Mouse (Mus musculus): Measurements from ENCODE around the gene Cuedc2.

Cuedc2 gene

DNA sequence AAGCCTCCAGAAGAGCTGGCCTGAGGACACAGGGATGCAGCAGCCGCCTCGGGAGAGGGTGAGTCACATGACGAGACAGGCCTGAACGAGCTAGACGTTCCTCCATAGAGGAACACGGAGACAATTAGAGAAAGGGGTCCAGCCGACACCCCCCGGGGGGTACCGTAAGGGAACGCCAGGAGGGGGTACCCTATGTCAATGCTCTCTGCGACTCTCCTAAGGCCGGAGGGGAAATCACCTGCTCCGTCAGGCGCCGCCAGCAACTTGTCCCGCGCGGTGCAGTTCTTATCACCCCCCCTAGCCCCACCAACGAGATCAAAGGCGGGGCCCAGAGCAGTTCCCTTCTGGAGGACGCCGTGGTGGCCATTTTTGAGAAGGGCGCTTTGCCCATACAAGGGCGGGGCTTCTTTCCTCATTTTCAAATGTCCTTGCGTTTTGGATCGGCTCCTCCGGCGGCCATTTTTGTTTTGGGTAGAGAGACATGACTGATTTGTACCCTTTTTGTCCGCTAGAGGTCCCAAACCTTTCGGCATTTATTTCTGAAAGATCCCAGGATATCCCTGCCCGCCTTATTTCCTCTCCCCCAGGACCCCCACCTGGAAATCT lies at the start of gene Cuedc2:
Gene Cuedc2, minus strand, starts transcription at position 372 of the 606 bp plus-strand sequence.
- DNase-seq (ENCODE audit: low spot score) = peak; percentile 97

DNA sequence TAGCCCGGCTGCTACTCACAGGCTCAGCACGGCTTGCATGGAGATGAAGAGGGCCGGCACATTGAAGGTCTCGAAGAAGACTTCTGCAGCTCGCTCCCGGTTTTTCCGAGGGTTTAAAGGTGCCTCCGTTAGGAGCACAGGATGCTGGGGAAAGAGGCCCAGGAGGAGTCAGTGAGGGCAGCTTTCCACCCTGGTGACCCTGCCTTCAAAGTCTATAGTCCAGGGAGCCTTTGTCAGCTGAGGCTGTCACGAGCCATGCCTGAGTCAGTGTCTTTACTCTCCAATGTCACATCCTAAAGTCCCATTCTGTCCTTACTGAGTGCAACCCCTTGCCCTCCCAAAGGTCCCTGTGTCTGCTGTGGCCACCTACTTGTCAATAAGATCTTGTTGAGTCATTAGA lies 43.8 kb upstream of the Cuedc2 start:
- DNase-seq (ENCODE audit: low spot score) = no peak

DNA sequence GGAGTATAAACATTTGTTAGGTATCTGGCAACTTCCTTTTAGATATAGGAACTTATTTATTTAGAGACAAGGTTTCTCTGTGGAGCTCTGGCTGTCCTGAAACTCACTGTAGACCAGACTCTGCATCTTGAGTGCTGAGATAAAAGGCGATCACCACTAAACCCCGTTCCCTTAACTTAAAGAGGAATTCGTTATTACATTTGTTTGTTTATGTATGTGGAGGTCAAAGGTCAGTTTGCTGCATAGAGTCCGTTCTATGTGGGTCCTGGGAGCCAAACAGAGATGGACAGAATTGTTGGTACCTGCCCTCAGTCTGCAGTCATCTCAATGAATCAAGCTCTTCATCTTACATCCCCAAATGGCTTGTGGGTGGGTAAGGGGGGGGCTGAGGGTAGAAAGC lies 37.4 kb upstream of the Cuedc2 start:
- no peak for DNase-seq (ENCODE audit: low spot score)

DNA sequence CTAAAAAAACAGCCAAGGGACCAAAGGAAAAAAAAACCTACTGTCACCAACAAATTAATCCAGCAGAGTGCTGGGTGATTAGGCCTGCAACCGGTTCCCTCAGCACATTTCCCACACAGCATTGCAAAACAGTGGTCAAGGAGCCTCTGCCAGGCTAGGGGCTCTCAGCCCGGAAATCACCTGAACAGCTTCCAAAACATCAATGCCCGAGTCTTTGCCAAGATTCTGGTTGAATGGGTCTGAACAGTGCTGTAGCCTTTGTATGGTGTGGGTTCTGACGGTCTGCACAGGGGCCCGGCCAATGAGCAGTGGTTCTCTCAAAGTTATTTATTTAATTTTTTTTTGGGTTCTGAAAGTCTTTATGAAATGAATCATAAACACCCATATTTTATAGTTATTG lies 37.0 kb upstream of the Cuedc2 start:
- DNase-seq (ENCODE audit: low spot score) = no peak

DNA sequence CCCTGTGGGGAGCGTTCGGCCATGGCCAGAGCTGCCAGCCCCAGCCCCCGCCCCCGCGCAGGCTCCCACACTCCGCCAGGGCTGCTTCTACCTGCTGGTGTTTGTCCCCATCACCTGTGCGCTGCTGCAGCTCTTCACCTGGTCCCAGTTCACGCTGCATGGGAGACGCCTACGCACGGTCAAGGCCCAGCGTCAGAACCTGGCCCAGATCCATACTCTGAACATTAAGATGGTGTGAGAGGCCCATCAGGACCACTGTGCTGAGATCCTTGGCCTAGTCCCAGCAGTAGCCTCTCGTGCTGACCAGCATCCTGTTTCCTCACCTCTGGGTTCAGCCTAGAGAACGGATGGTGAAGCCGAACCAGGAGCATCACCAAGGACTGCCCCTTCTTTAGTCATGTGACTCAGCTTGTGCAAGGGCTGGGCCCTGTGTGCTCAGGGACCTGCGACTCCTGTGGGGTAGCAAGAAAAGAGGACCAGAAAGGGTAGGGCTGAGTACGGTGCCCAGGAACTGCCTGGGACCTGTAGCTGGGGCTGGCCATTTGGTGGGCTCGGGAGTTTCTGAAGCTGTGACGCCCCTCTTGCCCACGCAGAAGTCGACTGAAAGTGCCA lies 36.1 kb upstream of the Cuedc2 start:
- DNase-seq (ENCODE audit: low spot score) = no peak

DNA sequence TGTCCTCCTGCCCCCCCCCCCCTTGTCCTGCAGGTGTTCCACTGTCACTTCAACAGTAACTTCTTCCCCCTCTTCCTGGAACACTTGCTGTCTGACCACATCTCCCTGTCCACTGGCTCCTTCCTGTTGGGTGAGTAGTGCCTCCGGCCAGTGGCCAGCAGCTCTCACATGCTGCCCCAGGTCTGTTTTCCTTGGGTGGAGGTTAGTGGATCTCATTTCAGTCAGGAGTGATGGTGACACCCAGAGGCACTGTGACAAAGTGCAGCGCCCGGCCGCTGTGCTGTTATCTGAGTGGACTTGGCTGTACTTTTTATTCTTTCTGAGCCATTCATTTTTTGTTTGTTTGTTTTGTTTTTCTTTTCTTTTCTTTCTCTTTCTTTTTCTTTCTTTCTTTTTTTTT lies 30.7 kb upstream of the Cuedc2 start:
- peak; percentile 68 for DNase-seq (ENCODE audit: low spot score)

DNA sequence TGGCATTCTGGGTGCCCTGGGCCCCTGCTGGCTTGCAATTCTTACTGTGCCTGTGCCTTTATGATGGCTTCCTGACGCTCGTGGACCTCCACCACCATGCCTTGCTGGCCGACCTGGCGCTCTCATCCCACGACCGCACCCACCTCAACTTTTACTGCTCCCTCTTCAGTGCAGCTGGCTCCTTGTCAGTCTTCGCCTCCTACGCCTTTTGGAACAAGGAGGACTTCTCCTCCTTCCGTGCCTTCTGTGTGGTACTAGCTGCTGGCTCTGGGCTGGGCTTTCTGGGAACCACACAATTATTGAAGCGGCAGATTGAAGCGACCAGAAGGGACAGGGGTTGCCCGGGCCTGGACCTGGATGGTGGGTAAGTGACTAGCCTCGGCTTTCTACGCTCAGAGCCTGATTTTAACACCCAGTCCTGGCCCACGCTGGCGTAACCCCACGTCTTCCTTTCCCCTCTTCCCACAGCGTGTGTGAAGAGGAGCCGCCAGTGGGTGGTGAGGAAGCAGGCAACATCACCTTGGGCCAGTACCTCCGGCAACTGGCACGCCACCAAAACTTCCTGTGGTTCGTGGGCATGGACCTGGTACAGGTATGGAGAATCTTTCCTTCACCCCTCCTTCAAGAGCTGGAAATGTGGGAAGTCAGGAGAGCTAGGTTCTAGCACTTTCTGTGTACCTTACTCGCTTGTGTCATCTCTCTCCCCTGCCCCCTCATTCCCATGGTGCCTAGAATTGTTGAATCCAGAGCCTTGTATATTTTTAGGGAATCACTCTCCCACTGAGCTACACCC lies 29.5 kb upstream of the Cuedc2 start:
- no peak for DNase-seq (ENCODE audit: low spot score)

DNA sequence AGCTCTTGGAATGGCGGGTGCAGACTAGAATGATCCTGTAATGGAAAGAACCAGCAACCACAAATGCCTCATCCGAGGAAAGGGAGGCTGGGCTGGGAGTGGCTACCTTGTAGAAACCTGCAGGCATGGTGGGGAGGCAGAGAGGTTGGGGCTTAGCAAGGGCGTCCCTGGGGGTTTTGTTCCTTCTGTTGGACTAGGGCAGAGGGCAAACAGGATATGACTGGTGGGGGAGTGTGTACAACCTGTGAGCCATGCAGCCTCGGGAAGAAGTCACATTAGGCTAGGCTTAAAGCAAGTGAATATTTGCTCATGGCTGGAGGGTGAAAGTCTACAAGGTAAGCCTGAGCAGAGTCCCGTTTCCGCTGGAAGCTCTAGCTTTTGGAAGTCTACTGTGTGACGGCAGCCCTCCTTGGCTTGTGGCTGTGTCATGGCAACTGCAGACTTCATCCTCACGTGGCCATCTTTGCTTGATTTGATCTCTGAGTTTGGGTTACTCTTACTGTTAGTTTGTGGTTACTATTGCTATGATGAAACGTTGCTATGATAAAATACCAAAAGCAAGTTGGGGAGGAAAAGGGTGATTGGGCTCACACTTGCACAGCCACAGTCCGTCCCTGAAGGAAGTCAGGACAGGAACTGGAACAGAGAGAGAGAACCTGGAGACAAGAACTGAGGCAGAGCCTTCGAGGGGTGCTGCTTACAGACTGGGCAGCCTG lies 24.9 kb upstream of the Cuedc2 start:
- DNase-seq (ENCODE audit: low spot score) = no peak

DNA sequence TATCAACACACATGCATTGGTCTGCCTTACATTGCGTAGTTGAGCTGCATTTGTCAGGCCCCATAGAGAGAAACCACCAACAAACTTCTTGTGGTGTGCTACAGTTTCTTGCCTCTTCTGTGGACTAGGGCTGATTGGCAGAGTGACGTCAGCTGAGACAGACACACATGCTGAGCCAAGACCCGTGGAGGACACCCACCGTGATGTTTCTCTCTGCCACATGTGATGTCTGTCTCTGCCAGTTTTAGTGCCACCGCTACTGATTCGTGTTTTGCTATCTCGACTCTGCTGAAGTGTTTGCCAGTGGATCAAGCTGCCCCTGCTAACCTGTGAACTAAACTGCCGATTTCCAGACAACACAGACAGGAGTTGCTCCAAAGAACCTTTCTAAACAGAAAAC lies 23.6 kb upstream of the Cuedc2 start:
- DNase-seq (ENCODE audit: low spot score) = no peak

DNA sequence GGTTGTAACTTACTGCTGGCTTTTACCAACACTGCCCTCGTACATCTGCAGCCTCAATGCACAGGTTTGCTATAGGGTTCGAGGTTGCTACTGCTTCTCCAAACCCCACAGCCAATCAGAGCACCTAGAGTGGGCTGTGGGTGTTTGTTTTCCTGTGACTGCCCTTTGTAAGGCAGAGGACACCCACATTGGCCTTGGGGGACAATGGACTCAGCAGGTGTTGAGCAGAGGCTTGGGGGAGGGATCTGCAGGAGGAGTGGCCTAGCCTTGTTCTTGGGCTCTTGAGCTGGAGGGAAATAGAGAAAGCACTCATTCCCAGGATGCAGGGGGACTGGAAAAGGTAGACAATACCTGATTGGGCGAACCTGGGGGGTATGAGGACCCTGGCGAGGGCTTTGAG lies 19.9 kb upstream of the Cuedc2 start:
- no peak for DNase-seq (ENCODE audit: low spot score)

DNA sequence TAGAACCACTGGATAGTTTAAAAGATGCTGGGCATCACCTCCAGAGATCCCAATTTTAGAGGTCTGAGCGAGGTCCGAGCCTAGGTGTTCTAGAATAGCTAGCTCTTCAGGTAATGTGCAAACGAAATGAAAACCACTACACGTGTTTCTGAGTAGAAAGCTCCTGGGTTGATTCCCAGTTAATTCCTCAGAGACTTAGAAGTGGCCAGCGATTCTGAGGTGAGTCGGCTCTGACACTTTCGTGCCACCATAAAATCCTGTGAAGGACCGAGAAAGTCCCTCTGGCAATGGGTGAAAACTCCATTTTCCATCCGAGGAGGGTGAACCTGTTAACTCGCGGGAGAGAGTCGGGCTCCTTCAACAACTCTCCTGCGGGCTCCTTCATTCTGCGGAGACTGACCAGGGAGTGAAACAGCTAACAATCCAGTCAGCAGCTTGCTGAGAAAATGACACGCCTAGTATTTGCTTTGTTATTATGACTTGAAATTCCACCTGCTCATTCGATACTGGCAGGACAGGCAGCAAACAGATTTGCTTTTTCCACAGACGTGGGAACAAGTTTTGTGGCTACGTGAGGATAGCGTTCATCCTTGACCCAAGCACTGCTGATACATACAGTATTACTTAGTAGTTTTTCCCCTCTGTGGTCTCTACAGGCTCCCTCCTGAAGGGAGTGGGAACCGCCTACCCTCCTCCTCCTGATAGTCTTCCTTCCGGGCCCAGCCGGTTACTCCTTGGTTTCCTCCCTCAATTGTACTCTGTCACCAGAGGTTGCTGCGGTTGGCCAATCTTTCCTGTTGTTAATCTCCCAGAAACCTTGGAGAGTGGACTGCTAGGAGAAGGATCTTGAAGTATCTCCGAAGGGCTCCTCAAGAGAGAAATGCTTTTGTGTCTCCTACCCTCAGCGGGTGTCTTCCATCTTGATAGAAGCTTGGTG lies 19.1 kb upstream of the Cuedc2 start:
- no peak for DNase-seq (ENCODE audit: low spot score)

DNA sequence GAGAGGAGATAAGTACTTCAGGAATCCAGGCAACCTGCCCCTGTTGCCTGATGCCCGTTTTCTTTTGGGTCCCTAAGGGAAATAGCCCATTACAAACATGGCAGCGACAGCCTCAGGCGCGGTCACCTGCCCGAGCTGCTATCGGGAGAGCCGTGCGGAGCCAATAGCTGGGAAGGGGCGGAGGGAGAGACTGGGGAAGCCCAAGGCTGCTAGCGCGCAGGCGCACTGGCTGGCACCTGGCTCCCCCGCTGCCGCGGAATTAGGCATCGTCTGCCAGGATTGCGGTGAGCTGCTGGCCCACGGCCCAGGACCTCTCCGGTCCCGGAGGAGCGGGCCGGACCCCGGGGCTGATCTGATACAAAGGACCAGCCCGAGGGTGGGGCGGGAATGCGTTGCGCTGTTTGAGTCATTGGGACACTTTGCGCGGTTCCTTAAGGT lies 18.2 kb upstream of the Cuedc2 start:
- DNase-seq (ENCODE audit: low spot score) = peak; percentile 89

DNA sequence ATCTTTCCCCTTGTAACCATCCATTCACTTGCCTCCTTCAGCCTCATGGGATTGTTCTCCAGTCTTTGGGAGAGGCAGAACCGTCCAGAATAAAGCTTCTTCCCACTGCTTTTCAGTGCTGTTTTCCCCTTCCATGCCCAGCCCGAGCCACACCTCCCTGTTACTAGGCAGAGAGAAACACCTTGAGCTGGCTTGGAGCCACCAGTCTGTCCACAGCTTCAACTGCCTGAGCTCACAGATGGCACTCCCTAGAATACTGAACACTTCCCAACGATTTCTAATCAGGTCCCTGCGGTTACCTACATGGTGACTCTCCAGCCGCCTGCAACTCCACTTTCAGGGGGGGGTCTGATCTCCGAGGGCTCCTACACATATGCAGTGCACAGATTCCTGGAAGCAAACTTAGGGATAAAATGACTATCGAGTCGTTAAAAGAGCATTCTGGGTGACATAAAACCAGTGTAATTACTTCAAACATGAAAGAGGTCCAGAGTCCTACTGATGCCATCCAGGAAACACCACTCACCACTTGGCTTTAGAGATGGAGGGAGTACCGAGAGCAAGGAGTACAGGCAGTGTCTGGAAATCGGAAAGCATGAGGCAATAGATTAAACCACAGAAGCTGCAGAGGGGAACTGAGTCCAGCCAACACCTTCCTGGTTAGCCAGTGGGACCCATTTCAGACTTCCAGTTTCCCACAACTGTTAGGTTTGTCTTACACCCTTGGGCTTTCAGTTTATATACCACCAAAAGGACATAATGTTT lies 11.8 kb upstream of the Cuedc2 start, which contains the start of gene 2310034G01Rik:
Gene 2310034G01Rik, minus strand, starts transcription at position 135 of the 765 bp plus-strand sequence.
- DNase-seq (ENCODE audit: low spot score) = no peak

DNA sequence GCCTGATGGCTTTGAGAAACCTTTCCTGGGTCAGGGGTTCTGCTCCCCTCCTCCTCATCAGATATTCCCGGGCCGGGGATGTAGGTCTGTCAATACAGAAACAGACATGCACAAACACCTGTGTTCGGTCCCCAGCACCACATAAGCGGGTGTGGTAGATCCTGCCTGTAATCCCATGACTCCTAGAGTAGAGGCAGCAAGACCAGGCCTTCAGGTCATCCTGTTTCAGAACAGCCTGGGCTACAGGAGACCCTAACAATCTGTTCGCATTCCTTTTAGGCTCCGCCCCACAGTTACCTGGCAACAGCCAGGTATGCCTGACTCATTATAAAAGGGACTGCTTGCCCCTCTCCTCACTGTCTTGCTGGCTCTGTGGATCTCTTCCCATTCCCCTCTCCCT lies 11.0 kb upstream of the Cuedc2 start:
- DNase-seq (ENCODE audit: low spot score) = no peak

DNA sequence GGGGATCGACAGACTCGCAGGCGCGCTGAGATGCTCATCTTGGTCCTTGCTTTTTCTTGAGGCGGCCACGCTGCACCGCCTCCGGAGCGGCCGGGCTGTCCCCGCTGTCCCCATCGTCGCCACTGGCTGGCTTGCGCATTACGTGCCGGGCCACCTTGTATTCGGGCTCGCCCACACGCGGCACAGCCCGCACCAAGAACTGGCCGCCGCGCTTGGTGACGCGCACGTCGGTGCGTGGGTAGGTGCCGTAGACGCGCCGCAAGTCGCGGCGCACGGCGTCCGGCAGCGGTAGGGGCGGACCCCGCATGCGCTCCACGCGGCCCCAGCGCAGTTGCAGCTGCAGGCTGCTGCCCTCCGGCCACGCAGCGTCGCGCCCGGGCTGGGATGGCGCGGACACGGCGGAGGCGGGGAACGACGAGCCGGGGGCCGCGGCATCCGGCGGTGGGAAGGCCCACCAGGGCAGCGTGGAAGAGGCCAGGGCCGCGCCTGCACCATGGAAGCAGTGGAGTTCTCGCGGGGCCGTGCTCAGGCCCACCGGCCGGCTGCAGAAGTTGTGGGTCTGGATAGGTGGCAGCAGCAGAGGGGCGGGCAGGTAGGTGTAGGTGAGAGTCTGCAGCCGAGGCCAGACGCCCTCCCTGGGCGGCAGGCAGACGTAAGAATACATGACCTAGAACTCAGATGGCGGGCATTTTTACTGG lies 10.4 kb upstream of the Cuedc2 start:
- DNase-seq (ENCODE audit: low spot score) = peak; percentile 81

DNA sequence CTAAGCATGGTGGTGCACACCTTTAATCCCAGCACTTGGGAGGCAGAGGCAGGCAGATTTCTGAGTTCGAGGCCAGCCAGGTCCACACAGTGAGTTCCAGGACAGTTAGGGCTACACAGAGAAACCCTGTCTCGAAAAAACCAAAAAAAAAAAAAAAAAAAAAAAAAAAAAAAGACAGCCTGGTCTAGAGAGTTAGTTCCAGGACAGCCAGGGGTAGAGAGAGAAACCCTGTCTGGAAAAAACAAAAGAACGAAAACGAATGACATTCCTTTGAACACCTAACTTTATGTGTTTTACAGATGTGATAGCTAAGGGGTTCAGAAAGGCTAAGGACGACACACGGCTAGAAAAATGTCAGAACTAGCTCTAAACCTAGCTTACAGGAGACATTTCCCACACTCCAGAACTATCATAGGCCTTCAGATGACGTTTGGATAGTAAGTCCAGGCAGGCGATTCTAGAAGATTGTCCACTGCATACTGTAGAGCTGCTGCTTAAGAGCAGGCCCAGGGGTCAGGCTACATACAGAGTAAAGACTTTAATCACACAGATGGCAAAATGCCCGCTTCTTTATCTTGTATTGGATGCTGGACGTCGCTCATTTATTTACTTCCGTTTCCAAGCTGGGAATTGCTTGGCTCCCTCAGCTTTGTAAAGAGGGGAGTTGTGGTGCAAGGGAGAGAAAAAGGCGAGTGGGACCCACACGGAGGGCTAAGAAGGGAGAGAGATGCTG lies 9.6 kb upstream of the Cuedc2 start:
- no peak for DNase-seq (ENCODE audit: low spot score)

DNA sequence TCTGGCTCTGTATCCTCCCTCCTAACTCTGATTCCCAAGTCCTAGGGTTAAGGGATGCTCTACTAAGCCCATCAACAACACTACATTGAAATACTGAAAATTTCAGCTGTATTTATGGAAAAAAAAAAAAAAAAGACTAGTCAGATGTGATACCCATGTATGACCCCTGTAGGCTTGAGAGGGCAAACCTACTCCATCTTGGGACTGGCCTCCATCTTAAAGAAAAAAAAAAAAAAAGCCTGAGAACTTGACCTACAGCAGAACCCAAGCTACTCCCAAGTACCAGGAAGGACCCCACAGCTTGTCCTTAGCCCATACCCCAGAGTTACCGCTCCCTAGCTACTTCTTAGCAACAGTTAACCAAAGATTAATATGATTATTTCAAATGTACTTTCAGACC lies 8.6 kb upstream of the Cuedc2 start:
- no peak for DNase-seq (ENCODE audit: low spot score)

DNA sequence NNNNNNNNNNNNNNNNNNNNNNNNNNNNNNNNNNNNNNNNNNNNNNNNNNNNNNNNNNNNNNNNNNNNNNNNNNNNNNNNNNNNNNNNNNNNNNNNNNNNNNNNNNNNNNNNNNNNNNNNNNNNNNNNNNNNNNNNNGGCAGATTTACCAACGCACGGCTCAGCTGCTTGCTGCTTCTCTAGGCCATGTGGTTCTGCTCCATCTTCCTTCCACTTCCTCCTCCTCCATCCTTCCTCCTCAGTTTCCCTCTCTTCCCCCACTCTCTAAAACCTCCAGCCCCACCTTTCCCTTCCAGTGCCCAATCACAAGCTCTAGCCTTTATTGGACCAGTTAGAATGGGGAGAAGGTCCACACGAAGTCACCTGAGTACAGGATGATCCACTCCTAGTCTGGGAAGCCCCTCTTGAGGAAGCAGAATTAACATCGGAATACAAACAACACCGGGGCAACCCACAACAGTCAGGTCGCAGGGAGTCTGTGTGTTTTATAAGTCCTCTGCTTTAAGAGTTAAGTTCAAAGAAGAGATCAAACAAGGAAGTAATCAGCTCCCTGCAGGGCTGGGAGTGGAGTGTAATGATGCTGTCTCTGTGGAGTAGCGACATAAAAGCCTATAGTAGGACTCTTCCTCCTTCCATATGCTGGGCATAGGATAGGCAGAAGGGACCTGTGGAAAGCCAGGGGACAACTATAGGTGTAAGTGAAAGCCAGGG lies 6.4 kb upstream of the Cuedc2 start:
- DNase-seq (ENCODE audit: low spot score) = no peak
